Mouse (Mus musculus) liver, adult 2 months (tissue): Measurements from ENCODE around the gene Mmab.

ENCODE experiments used
- CTCF ChIP-seq: fragments of 200-500 bp; IDR thresholded peaks from 2 replicates; pipeline ENCODE4 v1.5.1; 2011; ENCODE audit warnings: low read depth, low read length, control low read depth
- POLR2A ChIP-seq: fragments of 200-500 bp; IDR thresholded peaks from 2 replicates; pipeline ENCODE4 v1.6.1; 2011; ENCODE audit warnings: low read length, control low read depth; ENCODE audit not compliant: insufficient read depth; ENCODE audit errors: extremely low read depth

GRCm38 (mm10) chr5:114482587-114483011 is 38.7 kb upstream of the Mmab start:
- TF ChIP-seq CTCF (no peak), POLR2A (no peak)
